Mouse (Mus musculus): ENCODE data around the gene Glb1l3. TPM values are rescaled to one million over a fixed set of nuclear protein-coding genes. Genes with fewer than 3 reads are reported as not detected.

Glb1l3 gene
- polyA plus RNA-seq, 1 experiment from 2014 or later: not detected

GRCm38 (mm10) chr9:26778421-26778820 is 82.3 kb downstream of the Glb1l3 start:
- Histone ChIP-seq H3K4me1 (no peaks in the 10 kb centered on the region), H3K27ac (replicated peaks) (no peak overlapping the region)
- WGBS: 84% methylated on average over 7 of the region's 7 CpGs

GRCm38 (mm10) chr9:26776122-26776902 is 84.4 kb downstream of the Glb1l3 start:
- H3K4me3 ChIP-seq: no peak overlapping the region
- peak; percentile 73 for ATAC-seq (ENCODE audit: low FRiP score, low read depth)
- 65% methylated on average over 6 of the region's 6 CpGs for WGBS

More at GRCm38 (mm10) chr9:26778421-26778820, 82.3 kb downstream of the Glb1l3 start:
- Histone ChIP-seq H3K4me3 (no peak overlapping the region), H3K36me3 (no peaks in the 10 kb centered on the region), H3K9ac (replicated peaks) (no peak overlapping the region), H3K27me3 (no peaks in the 10 kb centered on the region), H3K9me3 (no peaks in the 10 kb centered on the region), H3K4me2 (replicated peaks) (no peak overlapping the region)
- ATAC-seq (ENCODE audit: low FRiP score, low read depth): no peak

DNA sequence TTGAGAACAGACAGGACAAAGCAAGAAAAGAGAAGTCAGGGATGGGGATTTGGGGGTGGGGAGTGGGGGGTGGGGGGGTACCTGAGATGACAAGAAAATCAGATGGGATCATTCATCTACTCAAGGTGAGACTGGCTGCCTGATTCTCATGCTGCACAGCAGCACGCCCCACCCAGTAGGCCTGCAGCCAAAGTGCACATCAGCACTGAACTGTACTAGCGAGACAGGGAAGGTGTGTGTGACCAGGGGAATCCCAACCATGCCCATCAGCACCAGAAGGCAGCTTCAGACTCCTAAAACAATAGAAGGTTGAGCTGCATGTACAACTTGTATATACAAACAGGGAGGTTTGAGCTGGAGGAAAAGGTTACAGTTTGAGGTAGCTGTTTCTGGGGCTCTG is 85.0 kb downstream of the Glb1l3 start:
- Histone ChIP-seq H3K9me3 (no peaks in the 10 kb centered on the region), H3K4me3 (no peak overlapping the region), H3K27ac (replicated peaks) (no peak overlapping the region), H3K9ac (replicated peaks) (no peak overlapping the region), H3K4me2 (replicated peaks) (no peak overlapping the region), H3K36me3 (no peaks in the 10 kb centered on the region), H3K4me1 (no peaks in the 10 kb centered on the region), H3K27me3 (no peaks in the 10 kb centered on the region)
- ATAC-seq (ENCODE audit: low FRiP score, low read depth): 0 out of 2 replicates have a peak, but pooled peaks have one; percentile 41
- 87% methylated on average over 2 of the region's 2 CpGs for WGBS

More at GRCm38 (mm10) chr9:26776122-26776902, 84.4 kb downstream of the Glb1l3 start:
- Histone ChIP-seq H3K4me1 (no peaks in the 10 kb centered on the region), H3K27me3 (no peaks in the 10 kb centered on the region), H3K9ac (replicated peaks) (no peak overlapping the region), H3K36me3 (no peaks in the 10 kb centered on the region), H3K4me2 (replicated peaks) (no peak overlapping the region), H3K27ac (replicated peaks) (no peak overlapping the region), H3K9me3 (no peaks in the 10 kb centered on the region)

DNA sequence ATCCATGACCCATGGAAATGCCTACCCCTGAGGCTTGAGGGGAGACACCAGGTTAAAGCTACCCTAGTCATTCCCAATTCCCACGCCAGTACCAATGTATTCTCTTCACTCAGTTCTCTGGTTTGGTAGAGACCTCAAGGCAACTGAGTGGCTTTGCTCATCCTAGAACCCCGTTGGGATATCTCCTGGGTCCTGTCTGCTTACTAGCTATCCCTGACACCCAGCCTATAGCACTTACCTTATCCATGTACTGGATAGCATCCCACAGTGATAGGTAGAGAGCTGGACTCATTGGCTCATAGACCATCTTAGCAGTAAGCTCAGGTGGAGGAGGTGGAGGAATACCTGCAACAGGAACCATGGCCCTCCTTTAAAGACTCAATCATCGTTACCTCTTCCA is 92.5 kb downstream of the Glb1l3 start:
- Histone ChIP-seq H3K27ac (replicated peaks) (no peak overlapping the region), H3K27me3 (no peaks in the 10 kb centered on the region), H3K4me1 (no peaks in the 10 kb centered on the region), H3K9me3 (no peaks in the 10 kb centered on the region), H3K36me3 (no peaks in the 10 kb centered on the region), H3K4me3 (no peak overlapping the region), H3K9ac (replicated peaks) (no peak overlapping the region), H3K4me2 (replicated peaks) (no peak overlapping the region)
- no peak for ATAC-seq (ENCODE audit: low FRiP score, low read depth)
- WGBS: 83% methylated on average over 3 of the region's 3 CpGs

Other genes starting within 250 kb of the Glb1l3 start
- gene B3gat1, start 127.2 kb downstream of the Glb1l3 start, polyA plus RNA-seq (2016; fragmentation: Nextera tagmentation; extraction: Ambion mirVana): 10.9 and 12.9 TPM in 2 replicates
- gene Glb1l2, start 54.4 kb downstream of the Glb1l3 start, polyA plus RNA-seq (2016; fragmentation: Nextera tagmentation; extraction: Ambion mirVana): 2.8 and 4.1 TPM in 2 replicates
- gene Gm1110, start 62.2 kb upstream of the Glb1l3 start, polyA plus RNA-seq (2016; fragmentation: Nextera tagmentation; extraction: Ambion mirVana): not detected in 2 replicates
- gene Acad8, start 138.7 kb upstream of the Glb1l3 start, polyA plus RNA-seq (2016; fragmentation: Nextera tagmentation; extraction: Ambion mirVana): 36.8 and 38.3 TPM in 2 replicates
- 134 and 142 TPM in 2 replicates for gene Thyn1, start 138.8 kb upstream of the Glb1l3 start, polyA plus RNA-seq (2016; fragmentation: Nextera tagmentation; extraction: Ambion mirVana)
- gene Vps26b, start 169.2 kb upstream of the Glb1l3 start, polyA plus RNA-seq (2016; fragmentation: Nextera tagmentation; extraction: Ambion mirVana): 61.4 and 63.4 TPM in 2 replicates
- gene Ncapd3, start 169.3 kb upstream of the Glb1l3 start, polyA plus RNA-seq (2016; fragmentation: Nextera tagmentation; extraction: Ambion mirVana): 33.7 and 35.6 TPM in 2 replicates